Mouse (Mus musculus) bone marrow, adult 2 months (tissue): ENCODE measurements around the gene Rpl23.

Experiments
- CTCF ChIP-seq: fragments of 200-500 bp; IDR thresholded peaks from 2 replicates; pipeline ENCODE4 v1.5.1; 2011; ENCODE audit warnings: low read length, control low read depth; ENCODE audit not compliant: control insufficient read depth, insufficient read depth
- POLR2A ChIP-seq: fragments of 200-500 bp; IDR thresholded peaks from 2 replicates; pipeline ENCODE4 v1.6.1; 2011; ENCODE audit warnings: low read depth, mild to moderate bottlenecking, control low read depth, low read length, borderline replicate concordance; ENCODE audit not compliant: control insufficient read depth

DNA sequence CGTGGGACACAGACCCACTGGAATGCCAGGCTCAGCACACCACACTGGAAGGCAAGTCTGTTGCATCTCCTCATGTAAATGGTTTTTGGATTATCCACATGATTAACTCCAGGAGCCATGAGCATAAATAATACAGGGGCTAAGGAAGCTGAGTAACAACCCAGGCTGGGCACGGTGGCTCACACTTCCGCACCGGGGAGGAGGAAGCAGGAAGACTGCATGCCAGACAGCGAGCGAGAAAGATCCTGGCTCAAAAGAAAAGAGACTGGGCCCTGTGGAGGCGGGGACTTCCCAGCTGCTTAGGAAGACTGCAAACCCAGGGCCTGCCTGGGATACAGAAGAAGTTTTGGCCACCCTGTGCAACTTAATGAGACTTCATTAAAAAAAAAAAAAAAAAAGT is 42.0 kb downstream of the Rpl23 start:
- TF ChIP-seq CTCF (no peak), POLR2A (no peak)
